Mouse (Mus musculus): ENCODE measurements around the gene Ddx27.

Gene Ddx27

DNA sequence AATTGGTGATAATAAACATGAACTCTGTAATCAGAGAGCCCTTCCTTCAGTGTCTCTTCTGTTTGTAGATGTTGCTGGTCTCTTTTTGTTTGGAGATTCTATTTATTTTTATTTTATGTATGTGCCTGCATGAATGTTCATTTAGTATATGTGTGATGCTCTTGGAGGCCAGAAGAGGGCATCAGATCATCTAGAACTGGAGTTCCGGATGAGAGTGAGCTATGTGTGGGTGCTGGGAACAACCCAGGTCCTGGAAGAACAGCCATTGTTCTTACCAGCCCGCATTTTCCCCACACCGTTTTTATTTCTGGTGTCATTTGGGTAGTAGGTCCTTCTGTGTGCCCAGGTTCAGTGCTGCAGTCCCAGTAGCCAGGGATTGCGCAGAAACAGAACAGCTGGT lies 15.5 kb downstream of the Ddx27 start:
- DNase-seq = no peak

- no peak for DNase-seq
These were observed 22.7 kb downstream of the Ddx27 start for GRCm38 (mm10) chr2:167037710-167038109.

- DNase-seq = no peak
These were observed 23.3 kb downstream of the Ddx27 start for GRCm38 (mm10) chr2:167038297-167038696.

DNA sequence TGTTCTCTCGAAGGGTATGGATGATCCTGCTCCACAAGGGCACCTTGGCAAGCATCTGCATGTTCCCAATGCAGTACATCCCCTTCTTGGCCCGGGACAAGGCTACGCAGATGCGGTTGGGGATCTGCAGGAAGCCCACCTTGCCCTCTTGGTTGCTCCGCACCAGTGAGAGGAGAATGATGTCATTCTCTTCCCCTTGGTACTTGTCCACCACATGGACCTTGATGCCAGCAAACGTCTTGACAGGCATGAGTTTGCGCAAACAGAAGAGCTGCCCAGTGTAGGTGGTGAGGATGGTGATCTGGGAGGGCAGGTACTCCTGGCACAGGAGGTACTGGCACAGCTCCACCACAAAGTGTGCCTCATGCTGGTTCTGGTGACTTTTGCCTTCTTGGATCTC lies 23.7 kb downstream of the Ddx27 start:
- DNase-seq = no peak

GRCm38 (mm10) chr2:167039386-167039785 lies 24.4 kb downstream of the Ddx27 start:
- no peak for DNase-seq

DNA sequence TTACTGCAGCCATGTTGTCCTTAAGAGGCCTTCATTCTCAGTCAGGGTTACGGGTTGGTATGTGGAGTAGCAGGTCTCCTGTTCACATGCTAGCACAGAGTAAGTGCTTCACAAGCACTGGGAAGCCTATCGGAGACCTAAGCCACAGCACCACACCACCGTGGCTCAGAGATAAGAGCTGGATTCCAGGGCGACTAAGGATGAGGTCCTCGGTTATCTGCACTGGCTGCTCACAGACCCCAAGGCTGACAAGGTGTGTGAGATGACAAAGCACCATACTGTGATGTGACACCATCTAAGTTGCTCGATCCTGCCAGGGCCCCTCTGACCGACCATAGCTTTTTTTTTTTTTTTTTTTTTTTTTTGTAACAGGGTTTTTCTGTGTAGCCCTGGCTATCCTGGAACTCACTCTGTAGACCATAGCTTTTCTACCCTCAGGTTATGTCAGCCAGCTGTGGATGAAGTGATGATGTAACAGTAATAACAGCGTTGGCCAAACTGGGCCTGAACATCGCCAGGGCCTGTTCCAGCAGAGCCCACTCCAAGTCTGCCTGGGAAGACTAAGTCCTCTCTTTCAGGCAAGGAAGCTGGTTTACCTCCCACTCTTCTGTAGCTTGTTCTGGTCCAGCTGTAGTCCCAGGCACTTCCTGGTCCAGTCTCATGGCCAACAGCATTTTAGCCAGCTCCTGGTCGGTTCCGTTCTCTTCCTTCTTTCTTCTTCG lies 28.6 kb downstream of the Ddx27 start:
- DNase-seq = no peak

DNA sequence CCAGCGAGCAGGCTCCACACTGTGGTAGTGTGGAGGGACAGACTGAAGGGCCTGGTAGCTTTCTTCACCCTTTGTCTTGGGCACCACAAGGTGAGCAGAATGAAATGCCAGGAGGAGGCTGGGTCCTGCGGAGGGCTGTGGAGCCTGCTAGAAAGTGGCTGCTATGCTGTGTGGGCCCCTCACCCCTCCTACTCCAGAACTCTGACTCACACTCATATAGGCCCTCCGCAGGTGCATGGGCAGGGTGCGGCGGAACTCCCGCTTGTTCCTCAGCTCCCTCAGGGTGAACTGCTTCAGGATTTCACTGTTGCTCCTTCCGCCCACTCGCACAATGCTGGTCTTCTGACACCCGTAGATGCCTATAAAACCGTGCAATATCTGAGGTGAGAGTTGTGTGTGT lies 33.2 kb downstream of the Ddx27 start:
- no peak for DNase-seq

DNA sequence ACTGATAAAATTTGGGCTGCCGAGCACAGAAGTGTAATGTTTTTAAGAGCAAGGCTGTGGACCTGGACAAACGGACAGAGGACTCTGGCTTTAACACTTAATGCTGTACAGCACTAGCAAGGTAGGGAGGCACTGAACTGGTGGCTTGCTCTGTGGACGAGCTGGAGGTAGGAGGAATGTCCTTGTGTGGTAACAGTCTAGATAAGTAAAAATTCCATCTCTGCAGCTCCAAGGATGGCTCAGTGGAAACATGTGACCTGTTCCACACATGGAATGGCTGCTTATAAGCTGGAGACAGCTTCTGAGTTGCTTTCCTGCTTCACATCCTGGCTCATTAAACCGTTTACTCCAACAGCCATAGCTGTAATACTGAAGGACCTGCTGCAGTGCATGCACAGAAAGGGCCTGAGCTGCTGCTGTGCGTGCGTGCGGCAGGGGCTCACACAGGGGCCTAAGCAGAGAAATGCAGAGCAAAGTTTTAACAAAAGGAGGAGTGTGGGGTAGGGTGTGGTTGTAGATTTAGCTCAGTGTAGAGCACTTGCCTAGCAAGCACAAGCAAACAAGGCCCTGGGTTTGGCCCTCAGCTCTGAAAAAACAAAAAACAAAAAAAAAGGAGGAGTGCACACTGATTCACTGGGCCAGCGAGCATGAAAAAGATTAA lies 33.8 kb downstream of the Ddx27 start:
- no peak for DNase-seq

DNA sequence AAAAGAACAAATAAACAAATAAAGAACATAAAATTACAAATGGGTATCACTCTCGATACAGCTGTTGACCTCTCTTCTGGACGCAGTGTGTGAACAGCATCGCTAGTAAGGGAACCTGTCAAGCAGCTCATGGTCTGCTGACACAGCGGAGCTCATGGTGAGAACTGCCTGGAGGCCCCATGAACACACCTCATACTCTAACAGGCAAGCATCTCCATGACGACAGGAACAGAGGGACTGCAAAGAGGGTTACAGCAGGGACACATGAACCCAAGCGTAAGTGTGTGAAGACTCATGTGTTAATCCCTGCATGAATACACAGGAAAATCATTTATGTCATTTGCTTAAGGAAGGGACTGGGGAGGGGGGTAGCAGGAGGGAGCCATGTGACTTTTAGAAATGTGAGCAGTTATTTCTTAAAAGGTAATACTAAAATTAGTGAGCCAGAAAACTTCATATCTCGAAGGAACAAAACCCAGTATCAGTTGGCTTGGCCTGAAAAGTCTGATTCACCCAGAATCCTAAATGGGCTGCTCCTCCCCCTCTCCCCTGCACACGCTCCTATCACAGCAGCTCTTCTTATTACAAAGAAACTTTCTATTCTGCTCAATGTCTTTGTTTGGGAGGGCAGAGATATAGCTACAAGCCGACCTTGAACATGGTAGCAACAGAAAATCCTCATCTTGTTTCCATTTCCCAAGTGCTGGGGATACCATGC lies 38.3 kb downstream of the Ddx27 start:
- DNase-seq = no peak

DNA sequence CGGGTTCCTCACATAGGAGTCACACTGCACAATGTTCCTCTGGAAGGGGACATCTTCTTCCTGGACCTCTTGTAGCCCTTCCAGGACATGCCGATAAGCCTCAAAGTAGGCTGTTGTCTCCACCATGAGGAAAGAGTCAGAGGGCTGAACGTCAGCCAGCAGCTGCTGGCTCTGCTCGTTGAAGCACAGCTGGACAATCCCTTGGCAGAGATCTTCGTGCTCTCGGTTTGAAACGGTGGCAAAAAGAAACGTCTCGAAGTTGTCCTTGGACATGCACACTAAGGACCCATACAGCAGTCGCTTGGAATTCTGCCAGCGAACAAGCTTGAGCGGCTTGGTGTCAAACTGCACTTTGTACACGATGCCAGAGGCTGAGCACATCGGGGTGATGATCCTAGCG lies 40.4 kb downstream of the Ddx27 start:
- DNase-seq = no peak

- DNase-seq = no peak
These were observed 41.4 kb downstream of the Ddx27 start for GRCm38 (mm10) chr2:167056210-167056941.

DNA sequence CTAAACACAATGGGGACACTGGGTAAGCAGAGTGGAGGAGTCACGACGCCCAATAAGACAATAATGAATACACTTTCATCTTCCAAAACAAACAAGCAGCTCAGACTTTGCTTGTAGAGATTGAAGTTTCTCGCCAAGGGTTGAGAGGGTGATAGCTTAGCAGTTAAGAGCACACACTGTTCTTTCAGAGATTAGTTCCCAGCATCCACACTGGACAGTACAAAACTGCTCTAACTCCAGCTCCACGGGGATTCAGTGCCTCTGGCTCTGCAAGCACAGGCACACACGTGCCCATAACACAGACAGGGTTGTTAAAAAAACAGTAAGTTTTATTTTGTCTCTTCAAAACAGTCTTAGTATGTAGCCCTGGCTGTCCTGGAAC lies 41.9 kb downstream of the Ddx27 start:
- DNase-seq = no peak

GRCm38 (mm10) chr2:167058201-167058600 lies 43.2 kb downstream of the Ddx27 start:
- no peak for DNase-seq

GRCm38 (mm10) chr2:167058814-167059387 lies 43.9 kb downstream of the Ddx27 start:
- no peak for DNase-seq

GRCm38 (mm10) chr2:167059536-167059935 lies 44.5 kb downstream of the Ddx27 start:
- no peak for DNase-seq

DNA sequence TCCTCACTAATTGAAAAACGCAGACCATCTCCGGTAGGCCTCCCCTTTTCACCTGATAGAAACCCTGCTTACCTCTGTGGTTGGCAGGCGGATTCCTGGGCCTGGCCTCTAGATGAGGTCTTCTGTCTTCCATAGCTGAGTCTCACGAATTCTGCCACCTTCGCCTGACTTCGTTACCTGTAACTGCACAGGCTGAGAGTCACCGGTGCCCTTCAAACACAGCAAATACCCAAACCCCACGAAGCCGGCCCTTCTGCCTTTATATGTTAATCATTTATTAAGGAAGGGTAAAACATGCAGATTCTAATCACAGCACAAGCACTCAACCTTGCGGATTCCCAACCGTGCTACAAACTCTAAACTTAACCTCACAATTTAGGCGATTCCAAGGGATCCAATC lies 45.0 kb downstream of the Ddx27 start:
- DNase-seq = no peak

- no peak for DNase-seq
These were observed 45.4 kb downstream of the Ddx27 start for GRCm38 (mm10) chr2:167060360-167060759.

DNA sequence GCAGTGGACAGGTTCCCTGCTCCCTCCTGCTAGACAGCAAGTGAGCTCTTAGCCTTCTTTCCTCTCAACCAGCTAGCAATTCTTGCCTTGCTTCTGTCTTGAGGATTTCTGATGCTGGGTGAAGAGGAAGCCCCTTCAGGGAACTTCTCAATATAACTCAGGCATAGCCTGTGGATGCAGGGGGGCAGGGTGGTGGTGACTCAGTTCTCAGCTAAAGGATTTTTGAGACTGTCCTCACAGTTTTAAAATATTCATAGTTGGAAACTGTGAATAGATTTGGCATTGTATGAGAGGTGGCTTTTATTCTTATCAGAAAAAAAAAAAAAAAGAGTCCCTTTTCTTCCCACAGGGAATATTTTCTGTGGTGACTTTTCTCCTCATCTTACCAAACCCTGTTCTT lies 45.8 kb downstream of the Ddx27 start:
- no peak for DNase-seq

GRCm38 (mm10) chr2:167061381-167062034 lies 46.5 kb downstream of the Ddx27 start:
- no peak for DNase-seq

GRCm38 (mm10) chr2:167062497-167062911 lies 47.5 kb downstream of the Ddx27 start:
- DNase-seq = peak; percentile 86

DNA sequence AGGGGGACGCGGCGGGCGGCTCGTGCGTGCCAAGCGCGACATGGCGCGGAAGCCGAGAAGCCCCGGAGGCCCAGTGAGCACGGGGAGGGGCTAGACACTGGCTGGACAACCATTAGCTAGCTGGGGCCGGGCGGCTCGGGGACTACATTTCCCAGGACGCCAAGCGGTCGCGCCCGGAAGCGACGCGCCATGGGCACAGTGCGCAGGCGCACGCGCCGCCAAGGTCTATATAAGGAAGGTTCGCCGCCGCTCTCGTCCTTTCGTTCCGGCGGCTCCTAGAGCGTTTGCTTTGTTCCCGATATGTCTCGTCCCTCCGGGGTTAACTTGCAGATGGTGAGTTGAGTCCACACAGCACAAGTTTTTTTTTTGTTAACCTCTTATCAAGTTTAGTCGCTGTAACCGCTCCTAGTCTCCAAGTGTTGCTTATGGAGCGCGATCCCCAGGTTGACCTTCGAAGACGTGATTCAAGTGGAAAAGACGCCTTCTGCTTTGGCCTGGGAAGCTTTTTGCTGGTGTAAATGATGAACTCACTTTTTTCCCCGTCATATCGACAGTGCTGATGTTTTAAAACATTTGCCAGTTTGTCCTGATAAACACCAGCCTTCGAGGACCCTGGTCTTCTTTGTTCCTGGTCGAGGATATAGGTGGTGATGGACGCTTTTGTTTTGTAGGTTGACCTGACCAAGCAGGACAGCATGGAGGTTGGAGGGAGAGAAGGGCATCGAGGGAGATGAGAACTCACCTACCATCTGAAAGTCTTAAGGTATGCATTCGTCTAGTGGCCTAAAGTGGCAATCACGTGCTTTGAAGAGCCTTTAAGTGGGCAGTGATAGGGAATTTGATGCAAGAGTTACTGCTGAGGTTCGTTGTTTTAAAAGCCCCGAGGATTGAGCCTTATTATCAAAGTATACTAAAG lies 48.2 kb downstream of the Ddx27 start, which contains the start of gene Znfx1:
Gene Znfx1, minus strand, starts transcription at position 51 of the 916 bp plus-strand sequence.
- DNase-seq = peak; percentile 97

Measured in cerebellum, adult 11 months (tissue).